Mouse (Mus musculus) bone marrow, adult 2 months (tissue): ENCODE results near the gene Gm45716.

Experiments
- CTCF ChIP-seq: fragments of 200-500 bp; IDR thresholded peaks from 2 replicates; pipeline ENCODE4 v1.5.1; 2011; ENCODE audit warnings: low read length, control low read depth; ENCODE audit not compliant: control insufficient read depth, insufficient read depth
- POLR2A ChIP-seq: fragments of 200-500 bp; IDR thresholded peaks from 2 replicates; pipeline ENCODE4 v1.6.1; 2011; ENCODE audit warnings: low read depth, mild to moderate bottlenecking, control low read depth, low read length, borderline replicate concordance; ENCODE audit not compliant: control insufficient read depth

- TF ChIP-seq CTCF (peak; percentile 27), POLR2A (no peak)
These were observed 4.1 kb upstream of the Gm45716 start for GRCm38 (mm10) chr11:90183361-90183760.
